Mouse (Mus musculus): ENCODE results near the gene Atp6v1fnb.

- TF ChIP-seq UBTF (IDR thresholded peaks at IDR 0.05; ENCODE audit: borderline replicate concordance, insufficient read depth, low read depth, low read length) (no peak), POLR2A (IDR thresholded peaks at IDR 0.05; ENCODE audit: control insufficient read depth in 1 of 2, insufficient read depth in 1 of 2, low read depth in 1 of 2, low read length in 2 of 2, poor library complexity in 1 of 2) (no peak), ZNF384 (IDR thresholded peaks at IDR 0.05; ENCODE audit: low read depth, low read length) (no peak), CTCF (IDR thresholded peaks at IDR 0.05 in 2 of 3, conservative IDR thresholded peaks at IDR 0.05 in 1 of 3; ENCODE audit: control insufficient read depth in 1 of 3, insufficient read depth in 1 of 3, low read depth in 2 of 3, low read length in 3 of 3, poor library complexity in 1 of 3, severe bottlenecking in 1 of 3) (no peak), HCFC1 (IDR thresholded peaks at IDR 0.05; ENCODE audit: low read depth, low read length) (no peak), CHD1 (IDR thresholded peaks at IDR 0.05; ENCODE audit: low read depth, low read length) (0 out of 2 replicates have a peak, but pooled peaks have one; percentile 63), MEF2A (IDR thresholded peaks at IDR 0.05; ENCODE audit: extremely low read depth, insufficient replicate concordance, low read depth, low read length, poor library complexity, severe bottlenecking) (no peak)
Observed at GRCm38 (mm10) chr6:29500177-29500576, 28.9 kb downstream of the Atp6v1fnb start.

Measured in MEL (cell line).